ENCODE assay signal across 8 mouse cellular contexts in the genomic region with DNA sequence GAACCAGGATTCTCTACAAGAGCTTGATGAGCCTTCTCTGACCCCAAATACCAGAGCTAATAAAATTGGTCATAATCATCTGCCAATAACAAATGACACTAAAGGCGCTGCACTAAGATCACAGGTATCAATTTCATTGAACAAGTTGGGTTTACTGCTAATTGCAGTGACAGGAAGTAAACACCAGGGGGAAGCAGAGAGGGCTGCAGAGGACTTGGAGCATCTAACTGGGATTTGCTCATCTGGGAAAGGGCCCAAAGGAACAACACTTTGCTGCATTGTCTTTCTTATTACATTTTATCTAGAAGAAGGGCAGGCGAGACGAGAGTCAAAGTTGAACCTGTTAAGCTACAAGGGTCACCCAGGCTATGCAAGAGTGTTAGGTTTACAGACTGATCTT. TPM values are rescaled to one million over a fixed set of nuclear protein-coding genes. Genes with fewer than 3 reads are reported as not detected.
DNase-seq lines count a peak whose midpoint lies in the region; ATAC-seq lines count a peak whose summit lies in the region.

No protein-coding gene starts in this region.

- ATAC-seq in liver, embryonic 11.5 days (replicated peaks; ENCODE audit: low FRiP score), result no peak
- peak; percentile 41 to 57; a peak in 2 of 4 replicates for ATAC-seq in hematopoietic stem cell, adult 5-6 weeks (replicated peaks in 1 of 2; ENCODE audit: insufficient read depth in 1 of 2, low FRiP score in 2 of 2, low TSS enrichment in 1 of 2, low read depth in 1 of 2, poor library complexity in 2 of 2, severe bottlenecking in 2 of 2)

- H3K36me3 ChIP-seq in liver, embryonic 11.5 days (ENCODE audit: control insufficient read depth, insufficient read depth, low read length), result peaks cover 36% of the 10 kb centered on the region

- 67% methylated on average over 3 of the region's 3 CpGs for WGBS in liver, embryonic 11.5 days

- H3K4me2 ChIP-seq in liver, embryonic 11.5 days, result no peak overlapping the region

- no peaks in the 10 kb centered on the region for H3K9me3 ChIP-seq in liver, embryonic 11.5 days (ENCODE audit: control insufficient read depth, low read length)

- no peak overlapping the region for H3K27ac ChIP-seq in liver, embryonic 11.5 days (ENCODE audit: low read depth, low read length)

- no peaks in the 10 kb centered on the region for H3K4me1 ChIP-seq in liver, embryonic 11.5 days (replicated peaks; ENCODE audit: control insufficient read depth, insufficient read depth, low read length)

- H3K9ac ChIP-seq in liver, embryonic 11.5 days (ENCODE audit: low read depth, low read length), result no peak overlapping the region

- peak; percentile 66 for DNase-seq in liver
- no peak for DNase-seq in liver, embryonic 11.5 days (ENCODE audit: low spot score)
- peak; percentile 22 for DNase-seq in WW6 (ENCODE audit: low read depth, low spot score)
- DNase-seq in cerebellum, postnatal 4 days (ENCODE audit: low spot score in 2 of 2), result peak; percentile 37 to 52
- peak; percentile 46 for DNase-seq in left cerebral cortex, postnatal 4 days
- DNase-seq in retina, embryonic 14.5 days (ENCODE audit: low spot score), result peak; percentile 69
- peak; percentile 47 for DNase-seq in urinary bladder, postnatal 25 days (ENCODE audit: low spot score)

- H3K27me3 ChIP-seq in liver, embryonic 11.5 days (replicated peaks; ENCODE audit: control insufficient read depth, insufficient read depth, low read length), result no peaks in the 10 kb centered on the region

- H3K4me3 ChIP-seq in liver, embryonic 11.5 days (ENCODE audit: low read depth, low read length), result no peak overlapping the region

- intact Hi-C loops in left cerebral cortex, postnatal 4 days (cut with DNase I), result no loop called here

RNA-seq across cellular contexts. Expression of a gene that starts 43.7 kb away (rescaled TPM):
- polyA plus RNA-seq in liver, embryonic 11.5 days (2014; fragmentation: Nextera tagmentation; extraction: Ambion mirVana), result not detected in 2 replicates
- total RNA-seq in hematopoietic stem cell, adult 5-6 weeks (2017), result not detected in 2 replicates
- total RNA-seq in left cerebral cortex, postnatal 4 days (2021), result under 1 TPM in 1 of 2 experiments, not detected in 1; 0.28 TPM

RNA-seq across cellular contexts. Expression of a gene that starts 57.0 kb away (rescaled TPM):
- polyA plus RNA-seq in liver, embryonic 11.5 days (2014; fragmentation: Nextera tagmentation; extraction: Ambion mirVana), result 56.4 and 56.5 TPM in 2 replicates
- 65.2 and 70.2 TPM in 2 replicates for total RNA-seq in hematopoietic stem cell, adult 5-6 weeks (2017)
- 100 to 1,000 TPM; 103 to 108 TPM for total RNA-seq in left cerebral cortex, postnatal 4 days (2021)

RNA-seq across cellular contexts. Expression of a gene that starts 57.1 kb away (rescaled TPM):
- 25.3 and 28.2 TPM in 2 replicates for polyA plus RNA-seq in liver, embryonic 11.5 days (2014; fragmentation: Nextera tagmentation; extraction: Ambion mirVana)
- 35.1 and 36.7 TPM in 2 replicates for total RNA-seq in hematopoietic stem cell, adult 5-6 weeks (2017)
- 10 to 100 TPM; 19.2 to 22.8 TPM for total RNA-seq in left cerebral cortex, postnatal 4 days (2021)
